Mouse (Mus musculus) kidney, adult 18-20 months (tissue): ENCODE results near the gene Akr1c6.
"Not testable (repeated sequence)": the region's sequence is repeated elsewhere in the genome, so short reads cannot be mapped to it uniquely, and the experiment has no call there.

ENCODE experiments used
- DNase-seq: peaks from one replicate; pipeline ENCODE4 v3.0.0; 2021

Gene Akr1c6

DNA sequence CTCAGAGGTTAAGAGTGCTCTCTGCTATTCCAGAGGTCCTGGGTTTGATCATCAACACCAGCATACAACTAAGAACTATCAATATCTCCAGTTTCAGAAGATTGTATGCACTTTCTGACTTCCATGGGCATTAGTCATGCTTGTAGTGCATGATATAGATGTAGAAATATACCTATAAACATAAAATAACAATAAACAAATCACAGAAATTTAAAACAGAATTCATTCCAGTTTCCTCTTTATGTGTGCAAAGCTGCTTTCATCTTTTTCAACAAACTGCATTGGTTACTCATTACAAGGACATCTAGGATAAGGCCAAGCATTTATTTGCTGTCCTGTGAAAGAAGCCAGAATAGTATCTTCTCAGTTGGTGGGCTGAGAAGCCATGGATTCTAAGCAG is at the start of gene Akr1c6:
TSS of gene Akr1c6 (plus strand) at position 301 of the 400 bp plus-strand sequence.
- DNase-seq: no peak

DNA sequence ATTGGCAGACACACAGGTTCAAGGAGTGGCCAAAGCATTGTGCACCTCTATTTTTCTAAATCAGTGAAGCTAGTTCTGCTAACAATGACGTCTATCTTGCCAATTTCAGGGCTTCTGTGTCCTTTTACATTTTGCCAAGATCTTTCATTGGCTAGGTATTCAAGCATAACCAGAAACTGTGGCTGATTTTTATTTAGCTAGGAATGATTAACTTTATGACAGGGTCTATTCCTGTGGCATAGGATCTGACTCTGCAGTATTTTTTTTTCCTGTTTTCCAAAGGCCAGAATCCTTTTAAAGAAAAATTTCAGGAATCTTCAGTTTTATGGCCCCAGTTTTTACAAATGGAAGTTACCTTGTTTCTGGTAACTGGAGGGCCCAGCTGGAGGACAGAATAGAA is 49.2 kb upstream of the Akr1c6 start:
- no peak for DNase-seq

DNA sequence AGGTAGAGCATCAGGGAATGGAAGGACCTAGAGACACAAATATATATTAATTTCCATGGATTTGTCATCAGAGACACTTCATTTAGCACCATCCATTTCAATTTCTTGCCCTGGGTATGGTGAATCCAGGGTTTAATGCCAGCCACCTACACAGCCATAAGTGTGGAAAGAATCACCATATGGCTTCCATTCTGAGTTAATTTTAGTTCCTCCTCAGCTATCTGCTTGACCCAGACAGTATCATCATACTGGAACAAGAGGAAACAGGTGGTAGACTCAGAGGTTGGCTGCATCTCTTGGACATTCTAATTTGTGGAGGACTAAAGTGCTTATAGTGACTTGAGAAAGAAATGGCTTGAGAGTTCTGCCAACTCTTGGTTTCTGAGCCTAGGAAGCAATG is 48.6 kb upstream of the Akr1c6 start:
- DNase-seq: no peak

DNA sequence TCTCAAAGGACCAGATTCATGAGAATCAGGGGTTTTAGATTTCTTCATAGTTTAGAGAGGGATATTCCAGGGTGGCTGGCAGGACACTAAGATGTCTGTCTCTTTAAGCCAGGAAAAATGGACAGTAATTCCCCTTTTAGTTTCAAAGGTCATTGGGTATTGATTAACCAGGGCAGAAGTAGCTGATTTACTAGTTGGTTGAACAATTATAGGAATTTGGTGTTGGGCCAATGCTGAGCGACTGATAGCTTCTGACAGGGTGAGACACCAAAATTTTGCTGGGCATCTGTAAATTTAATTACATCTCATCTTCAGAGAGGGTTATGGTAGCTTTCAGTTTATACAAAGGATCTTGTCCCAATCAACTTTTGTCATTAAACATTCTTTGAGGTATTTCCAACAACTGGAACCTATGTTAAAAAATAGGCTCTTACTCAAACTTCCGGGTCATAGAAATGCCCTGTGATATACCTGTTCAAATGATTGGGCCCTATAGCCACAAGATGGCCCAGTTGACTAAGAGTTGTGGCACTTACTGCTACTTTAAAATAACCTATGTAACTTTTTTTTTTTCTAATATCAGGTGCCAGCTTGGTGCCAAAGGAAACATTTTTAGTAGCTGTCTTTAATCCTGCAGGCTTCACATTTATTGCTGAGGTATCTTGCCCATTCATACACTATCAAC is 45.2 kb upstream of the Akr1c6 start:
- DNase-seq: no peak

DNA sequence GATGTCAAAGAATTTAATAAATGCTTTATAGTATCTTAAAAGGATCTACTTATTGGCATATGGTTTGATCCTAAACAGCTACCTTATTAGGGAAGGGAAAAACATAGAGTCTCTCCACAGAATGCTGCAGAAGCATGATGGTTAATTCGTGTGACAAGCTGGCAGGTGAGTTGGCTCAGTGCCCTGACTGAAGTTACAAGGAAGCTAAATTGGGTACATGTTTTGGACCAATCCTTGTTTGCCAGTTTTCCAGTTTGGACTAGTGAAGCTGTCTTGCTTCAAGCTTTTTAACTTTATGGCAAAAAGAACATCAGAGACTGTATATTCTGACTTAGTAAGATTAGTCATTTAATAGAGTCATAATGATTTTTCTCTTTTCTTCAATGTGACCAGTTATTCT is 33.7 kb upstream of the Akr1c6 start:
- not testable (repeated sequence) for DNase-seq

DNA sequence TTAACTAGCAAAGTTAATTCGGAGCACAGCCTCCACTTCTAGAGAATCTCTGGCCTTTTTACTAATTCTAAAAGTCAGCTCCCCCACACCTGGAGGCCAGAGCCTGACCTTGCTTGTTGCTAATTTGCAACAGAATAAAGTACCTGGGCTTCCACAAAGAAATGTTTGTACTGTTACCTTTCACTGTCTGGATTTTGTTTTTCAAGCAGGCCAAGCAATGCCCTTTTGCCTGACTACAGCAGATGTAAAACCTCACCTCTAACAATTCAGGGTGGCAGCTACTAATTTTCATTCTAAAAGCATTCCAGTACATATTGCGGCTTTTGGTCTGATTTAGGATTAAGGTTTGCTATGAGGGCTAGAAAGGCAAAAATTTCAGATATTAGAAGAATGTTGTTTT is 33.3 kb upstream of the Akr1c6 start:
- no peak for DNase-seq

DNA sequence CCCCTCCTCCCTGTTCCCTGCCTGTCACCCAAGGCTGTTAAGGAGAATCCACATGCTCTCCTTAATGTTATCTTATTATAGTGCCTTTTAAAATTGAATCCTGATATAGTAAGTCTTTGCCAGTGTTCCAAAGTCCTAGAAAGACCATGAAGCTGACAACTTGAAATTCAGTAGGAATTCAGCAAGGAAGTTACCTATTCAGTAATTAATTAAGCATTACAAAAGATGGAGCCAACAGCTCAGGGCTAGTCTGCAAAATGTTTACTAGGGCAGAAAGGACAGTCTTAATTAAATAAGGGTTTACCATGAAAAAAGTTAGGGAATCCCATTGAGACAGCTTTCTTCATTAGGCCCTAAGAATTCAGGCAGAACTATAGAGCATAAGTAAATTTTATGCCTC is 31.9 kb upstream of the Akr1c6 start:
- no peak for DNase-seq

DNA sequence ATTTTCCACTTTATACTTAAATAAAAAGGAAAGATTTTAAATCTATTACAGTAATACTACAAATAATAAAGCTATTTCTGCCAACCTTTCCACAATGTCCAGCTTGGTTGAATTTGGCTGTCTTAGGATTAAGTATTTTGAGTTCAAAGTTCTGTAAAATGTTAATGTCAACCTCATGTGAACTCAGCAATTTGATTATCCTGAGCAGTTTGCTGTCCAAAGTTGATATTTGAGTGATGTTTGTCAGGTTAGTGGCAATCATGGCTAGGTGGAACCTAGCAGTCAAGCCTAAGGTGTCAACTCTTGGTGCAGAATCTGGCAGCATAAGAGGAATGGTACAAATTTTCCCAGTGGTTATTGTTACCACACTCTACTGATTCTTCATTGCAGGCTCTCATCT is 29.4 kb upstream of the Akr1c6 start:
- DNase-seq: no peak

DNA sequence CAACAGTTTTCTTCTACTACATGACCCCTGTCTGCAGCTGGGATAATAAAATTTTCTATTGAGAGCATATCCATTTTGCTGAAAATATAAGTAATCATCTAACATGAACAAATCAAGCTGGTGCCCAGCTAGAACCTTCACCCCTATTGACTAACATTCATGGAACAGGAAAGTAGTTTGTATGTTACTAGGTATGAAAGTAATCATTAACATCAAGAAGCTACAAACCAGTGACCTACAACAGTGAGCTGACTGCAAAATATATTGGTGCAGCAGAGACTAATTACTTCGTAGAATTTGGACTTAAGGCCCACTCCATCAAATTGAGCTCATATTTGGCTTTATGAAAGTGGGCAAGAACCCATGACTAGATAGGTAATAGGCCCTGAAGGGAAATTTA is 27.3 kb upstream of the Akr1c6 start:
- no peak for DNase-seq

DNA sequence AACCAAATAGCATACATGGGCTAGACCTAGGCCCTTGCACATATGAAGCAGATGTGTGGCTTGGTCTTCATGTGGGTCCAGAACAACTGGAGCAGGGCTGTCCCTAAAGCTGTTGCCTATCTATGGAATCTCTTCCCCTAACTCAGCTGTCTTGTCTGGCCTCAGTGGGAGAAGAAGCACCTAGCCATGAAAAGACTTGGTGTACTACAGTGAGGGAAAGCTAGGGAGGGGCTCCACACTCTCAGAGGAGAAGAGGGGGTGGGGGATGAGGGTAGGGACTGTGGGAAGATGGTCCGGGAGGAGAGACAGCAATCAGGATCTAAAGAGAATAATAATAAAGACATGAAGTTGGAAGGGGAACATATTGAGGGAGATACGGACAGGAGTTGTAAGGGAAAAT is 5.5 kb upstream of the Akr1c6 start:
- DNase-seq: no peak

DNA sequence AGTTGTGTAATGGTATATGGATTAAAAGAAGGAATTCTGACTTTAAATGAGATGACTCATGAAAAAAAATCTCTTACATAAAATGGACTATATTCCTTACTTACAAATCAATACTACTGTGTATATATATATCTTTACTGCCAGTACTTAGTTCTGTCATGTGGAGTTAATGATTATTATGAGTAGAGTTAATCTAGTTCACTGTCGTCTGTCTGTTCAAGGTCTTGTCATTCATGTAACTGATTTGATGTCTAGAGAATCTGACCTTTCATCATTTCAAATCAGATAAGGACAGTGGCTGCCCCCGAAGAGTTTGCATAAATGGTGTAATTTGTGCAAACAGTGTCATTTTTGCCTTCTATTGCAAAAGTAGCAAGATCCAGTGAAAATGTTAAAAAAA is 5.1 kb upstream of the Akr1c6 start:
- no peak for DNase-seq

DNA sequence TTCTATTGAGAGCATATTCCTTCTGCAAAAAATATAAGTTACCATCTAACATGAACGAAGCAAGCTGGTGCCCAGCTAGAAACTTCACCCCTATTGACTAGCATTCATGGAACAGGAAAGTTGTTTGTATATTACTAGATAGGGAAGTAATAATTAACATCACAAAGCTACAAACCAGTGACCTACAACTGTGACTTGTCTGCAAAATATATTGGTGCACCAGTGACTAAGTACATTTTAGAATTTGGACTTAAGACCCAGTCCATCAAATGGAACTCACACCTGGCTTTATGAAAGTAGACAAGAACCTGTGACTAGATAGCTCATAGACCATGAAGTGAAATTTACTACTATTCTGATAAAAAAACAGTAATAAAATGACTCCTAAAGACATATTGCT is 3.0 kb upstream of the Akr1c6 start:
- no peak for DNase-seq

DNA sequence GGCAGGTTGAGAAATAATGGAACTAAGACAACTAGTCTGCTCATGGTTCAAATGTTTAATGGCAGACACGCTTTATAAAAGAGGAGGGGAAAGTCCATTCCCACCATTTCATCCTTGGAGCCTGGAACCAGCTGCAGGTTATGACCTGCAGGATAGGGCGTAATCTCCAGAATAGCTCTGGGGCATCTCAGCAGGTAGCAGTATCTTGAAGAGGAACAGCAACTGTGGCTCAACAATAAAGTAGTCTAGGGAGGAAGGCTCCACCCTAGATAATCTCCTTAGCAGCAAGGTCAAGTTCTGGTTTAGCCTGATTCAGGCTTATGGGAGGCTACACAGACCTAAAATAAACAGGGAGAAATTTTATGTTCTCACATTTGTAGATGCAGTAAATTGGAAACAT is 31.5 kb downstream of the Akr1c6 start:
- DNase-seq: no peak

DNA sequence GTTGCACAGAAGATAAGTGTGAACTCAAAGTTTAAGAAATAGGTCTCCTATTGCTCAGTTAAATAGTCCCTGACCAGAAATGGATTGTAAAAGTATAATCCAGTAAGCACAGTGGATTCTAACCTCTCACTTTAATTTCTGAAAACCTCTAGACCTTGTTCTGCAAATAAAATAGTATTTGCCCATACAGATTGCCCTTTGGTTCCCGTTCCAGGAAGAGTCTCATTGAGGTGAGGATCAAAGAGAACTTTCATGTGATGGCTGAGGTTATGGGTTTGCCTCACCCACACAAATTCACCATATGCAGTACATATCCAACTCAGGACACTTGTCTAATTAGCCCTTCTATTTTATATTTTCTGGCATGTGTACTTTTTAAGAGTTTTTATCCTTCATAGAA is 33.8 kb downstream of the Akr1c6 start:
- no peak for DNase-seq
